8 mouse cellular contexts compared by ENCODE assay signal in the genomic region with DNA sequence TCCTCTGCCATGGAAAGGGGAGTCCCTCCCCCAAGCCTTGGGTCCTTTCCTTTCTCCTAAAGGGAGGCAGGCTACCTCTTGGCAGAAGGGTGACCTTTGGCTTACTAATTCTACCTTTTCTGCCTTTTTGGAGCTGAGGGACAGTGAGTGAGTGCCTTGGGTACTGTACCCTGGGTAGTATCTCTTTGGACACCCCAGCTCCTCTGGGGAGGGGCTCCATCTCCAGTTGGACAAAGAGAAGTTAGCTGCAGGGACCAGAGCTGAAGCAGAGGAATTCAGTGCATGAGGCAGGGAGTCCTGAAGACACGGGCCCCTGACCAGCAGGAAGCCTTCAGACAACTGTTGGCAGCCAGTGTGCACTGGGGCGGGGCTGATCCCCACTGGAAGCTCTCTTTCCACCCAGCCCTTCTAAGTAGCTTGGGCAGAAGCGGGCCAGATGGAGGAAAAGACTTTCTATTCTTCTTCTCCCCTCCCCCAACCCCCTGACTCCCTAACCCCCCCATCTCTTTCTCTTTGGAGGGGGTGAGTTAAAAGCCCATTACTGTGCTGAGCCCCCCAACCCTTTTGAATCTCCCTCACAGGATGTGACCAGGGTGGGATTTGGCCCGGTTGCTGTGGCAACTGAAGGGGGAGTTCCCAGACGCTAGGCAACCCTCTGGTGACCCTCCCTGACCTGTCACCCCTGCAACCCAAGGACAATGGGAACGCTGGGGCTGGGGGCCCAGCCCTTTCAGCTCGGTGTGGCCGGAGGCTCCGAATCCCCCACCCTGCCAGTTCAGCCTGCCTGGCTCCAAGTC. TPM values are rescaled to one million over a fixed set of nuclear protein-coding genes. Genes with fewer than 3 reads are reported as not detected.
DNase-seq lines count a peak whose midpoint lies in the region; ATAC-seq lines count a peak whose summit lies in the region.

No protein-coding gene starts in this region.

- peak overlapping the region; percentile 67 for H3K27ac ChIP-seq in embryonic facial prominence, embryonic 12.5 days

- H3K36me3 ChIP-seq in embryonic facial prominence, embryonic 12.5 days, result peaks cover 65% of the 10 kb centered on the region

- H3K4me3 ChIP-seq in embryonic facial prominence, embryonic 12.5 days, result no peak overlapping the region

- 7% methylated on average over 9 of the region's 9 CpGs for WGBS in embryonic facial prominence, embryonic 12.5 days

- DNase-seq in heart, adult 9 months (ENCODE audit: low spot score in 2 of 2), result peak; percentile 68 to 72
- DNase-seq in kidney, adult 9 months, result peak; percentile 39
- peak; percentile 74 for DNase-seq in lung, postnatal 36 days
- no peak for DNase-seq in cerebellum, postnatal 25 days
- DNase-seq in frontal cortex, postnatal 25 days (ENCODE audit: low spot score in 2 of 2), result no peak
- no peak for DNase-seq in left cerebral cortex, adult 9 months (ENCODE audit: low spot score in 2 of 2)

- peaks cover 31% of the 10 kb centered on the region for H3K4me1 ChIP-seq in embryonic facial prominence, embryonic 12.5 days

- H3K4me2 ChIP-seq in embryonic facial prominence, embryonic 12.5 days (replicated peaks), result 0 out of 2 replicates have a peak overlapping the region, but pooled peaks have one; percentile 7

- ATAC-seq in embryonic facial prominence, embryonic 12.5 days (ENCODE audit: insufficient number of reproducible peaks, insufficient read depth, low FRiP score, low TSS enrichment), result peak; percentile 67
- no peak for ATAC-seq in inflammation-experienced regulatory T-cells, adult 6 months

- no peaks in the 10 kb centered on the region for H3K27me3 ChIP-seq in embryonic facial prominence, embryonic 12.5 days

- no peaks in the 10 kb centered on the region for H3K9me3 ChIP-seq in embryonic facial prominence, embryonic 12.5 days

- no peak overlapping the region for H3K9ac ChIP-seq in embryonic facial prominence, embryonic 12.5 days

RNA-seq across cellular contexts. Expression of gene Foxp4, which starts 26.3 kb away (rescaled TPM):
- polyA plus RNA-seq in embryonic facial prominence, embryonic 12.5 days (2016; fragmentation: Nextera tagmentation; extraction: Ambion mirVana), result 51.0 and 52.4 TPM in 2 replicates
- 1 to 10 TPM; 1.9 to 5.7 (median 4.4) TPM for polyA plus RNA-seq in inflammation-experienced regulatory T-cells, adult 6 months (2017; shearing (Covaris generic))

Comparison
In these comparisons a context has a peak if more than half of its experiments do, and no peak if none do; other contexts are left out.
1. DNase-seq: peak in heart, adult 9 months (2 of 2), kidney, adult 9 months (single experiment) and lung, postnatal 36 days (single experiment); none in cerebellum, postnatal 25 days (0 of 2), frontal cortex, postnatal 25 days (0 of 2) and left cerebral cortex, adult 9 months (0 of 2).